Mouse (Mus musculus) neural tube, embryonic 13.5 days (tissue): ENCODE results near the gene Reep1. TPM values are rescaled to one million over a fixed set of nuclear protein-coding genes. Genes with fewer than 3 reads are reported as not detected.
"Not testable (repeated sequence)": the region's sequence is repeated elsewhere in the genome, so short reads cannot be mapped to it uniquely, and the experiment has no call there.

ENCODE experiments used
- ATAC-seq: fragments of 200-750 bp; cut with Nextera tagmentation; 2 replicates; pipeline ENCODE4 v1.8.0; 2017; ENCODE audit warnings: low read depth, mild to moderate bottlenecking, moderate TSS enrichment, moderate library complexity
- H3K27ac ChIP-seq: fragments of 300-500 bp; sonication (generic); replicated peaks from 2 replicates; pipeline ENCODE4 v1.5.1; 2015; ENCODE audit warnings: moderate library complexity, mild to moderate bottlenecking, inconsistent platforms
- H3K27me3 ChIP-seq: fragments of 300-500 bp; sonication (generic); 2 replicates; pipeline ENCODE4 v1.6.1; 2015; ENCODE audit warnings: mild to moderate bottlenecking, inconsistent platforms
- H3K36me3 ChIP-seq: fragments of 300-500 bp; sonication (generic); 2 replicates; pipeline ENCODE4 v1.6.1; 2015; ENCODE audit warnings: mild to moderate bottlenecking, inconsistent platforms
- H3K4me1 ChIP-seq: fragments of 300-500 bp; sonication (generic); replicated peaks from 2 replicates; pipeline ENCODE4 v1.6.1; 2015; ENCODE audit warnings: inconsistent platforms
- H3K4me2 ChIP-seq: fragments of 300-500 bp; sonication (generic); 2 replicates; pipeline ENCODE4 v1.6.1; 2015; ENCODE audit warnings: inconsistent platforms, mild to moderate bottlenecking, moderate library complexity
- H3K4me3 ChIP-seq: fragments of 300-500 bp; sonication (generic); 2 replicates; pipeline ENCODE4 v1.5.1; 2015; ENCODE audit warnings: mild to moderate bottlenecking, inconsistent platforms
- H3K9ac ChIP-seq: fragments of 300-500 bp; sonication (generic); 2 replicates; pipeline ENCODE4 v1.6.1; 2015; ENCODE audit warnings: moderate library complexity, mild to moderate bottlenecking, inconsistent platforms
- H3K9me3 ChIP-seq: fragments of 300-500 bp; sonication (generic); 2 replicates; pipeline ENCODE4 v1.6.1; 2016; ENCODE audit warnings: inconsistent platforms
- WGBS: fragments of 180-500 bp; shearing (Covaris S2); methylation state at CpG from one replicate; pipeline ENCODE4 v1.1.7; 2015; 5-methylcytosine and 5-hydroxymethylcytosine counted together
- polyA plus RNA-seq: library from polyadenylated mRNA; unstranded; fragments of >200 nt; fragmentation: Nextera tagmentation; extraction: Ambion mirVana; gene quantifications from 2 replicates; pipeline ENCODE4 v1.2.1, GENCODE M21; 2015

The Reep1 gene
- polyA plus RNA-seq, 1 experiment from 2014 or later: 248 TPM

DNA sequence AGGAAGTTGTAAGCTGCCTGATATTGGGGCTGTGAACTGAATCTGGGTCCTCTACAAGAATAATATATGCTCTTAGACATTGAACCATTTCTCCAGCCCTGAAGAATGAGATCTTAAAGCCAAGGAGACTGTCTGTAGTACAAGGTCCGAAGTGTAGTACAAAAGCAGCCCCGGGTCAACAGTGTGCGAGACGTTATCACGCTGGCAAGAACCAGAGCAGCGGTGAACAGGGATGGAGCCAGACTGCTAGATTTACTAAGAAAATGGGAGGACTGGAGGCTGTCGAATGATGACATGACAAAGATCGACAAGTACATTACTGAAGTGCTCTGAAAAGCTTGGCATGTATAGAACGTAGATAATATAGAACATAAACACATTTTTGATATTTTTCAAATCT, 122.4 kb downstream of the Reep1 start:
- Histone ChIP-seq H3K4me3 (no peak overlapping the region), H3K27ac (no peak overlapping the region), H3K4me2 (no peak overlapping the region), H3K9me3 (no peaks in the 10 kb centered on the region), H3K27me3 (no peaks in the 10 kb centered on the region; the same call in none of the 2 replicates), H3K4me1 (peaks cover 21% of the 10 kb centered on the region), H3K9ac (no peak overlapping the region), H3K36me3 (peaks cover 5% of the 10 kb centered on the region; the same call in 1 of the 2 replicates)
- no peak for ATAC-seq
- WGBS: 90% methylated on average over 9 of the region's 9 CpGs

- under 1% methylated on average over 64 of the region's 64 CpGs for WGBS
- Histone ChIP-seq H3K27ac (peak within 1 kb of the TSS; percentile 94), H3K36me3 (peaks cover 15% of the 10 kb centered on the region), H3K9ac (peak within 1 kb of the TSS; percentile 91), H3K4me3 (peak within 1 kb of the TSS; percentile 98), H3K4me2 (peak within 1 kb of the TSS; percentile 71), H3K27me3 (no peaks in the 10 kb centered on the region; the same call in none of the 2 replicates), H3K9me3 (no peaks in the 10 kb centered on the region), H3K4me1 (peaks cover 21% of the 10 kb centered on the region)
- ATAC-seq: peak; percentile 100
These were observed 123.6 kb downstream of the Reep1 start, which contains the start of gene Immt for GRCm38 (mm10) chr6:71830690-71831580. TSS of gene Immt (plus strand) at chr6:71831331.

DNA sequence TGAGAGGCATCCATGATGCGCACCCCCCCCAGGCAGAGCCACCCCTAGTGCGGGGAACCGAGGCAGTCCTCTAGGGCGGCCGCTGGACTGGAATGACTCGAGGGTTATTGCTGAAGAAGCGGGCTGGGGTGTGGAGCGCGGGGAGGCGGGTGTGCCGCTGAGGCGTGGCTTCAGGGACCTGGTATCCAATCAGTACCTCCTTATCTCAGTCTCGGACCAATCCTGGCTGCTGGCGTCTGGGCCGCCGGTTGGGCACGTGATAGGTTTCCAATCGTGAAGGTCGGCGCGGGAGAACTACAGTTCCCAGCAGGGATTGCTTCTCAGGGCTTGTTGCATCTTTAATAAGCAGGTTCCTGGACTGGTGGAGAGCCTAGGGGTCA, 124.2 kb downstream of the Reep1 start:
- H3K4me2 ChIP-seq: peak overlapping the region; percentile 71
- peak; percentile 100 for ATAC-seq
- peak overlapping the region; percentile 94 for H3K27ac ChIP-seq
- peak overlapping the region; percentile 98 for H3K4me3 ChIP-seq
- H3K4me1 ChIP-seq: peaks cover 21% of the 10 kb centered on the region
- 0% methylated on average over 21 of the region's 21 CpGs for WGBS
- no peaks in the 10 kb centered on the region for H3K9me3 ChIP-seq
- peak overlapping the region; percentile 91 for H3K9ac ChIP-seq
- H3K27me3 ChIP-seq: no peaks in the 10 kb centered on the region; the same call in none of the 2 replicates
- H3K36me3 ChIP-seq: peaks cover 21% of the 10 kb centered on the region

GRCm38 (mm10) chr6:71836811-71837210, 129.4 kb downstream of the Reep1 start:
- peaks cover 21% of the 10 kb centered on the region for H3K36me3 ChIP-seq
- H3K27ac ChIP-seq: no peak overlapping the region
- H3K4me2 ChIP-seq: no peak overlapping the region
- no peaks in the 10 kb centered on the region for H3K27me3 ChIP-seq
- no peaks in the 10 kb centered on the region for H3K9me3 ChIP-seq
- H3K4me1 ChIP-seq: peaks cover 16% of the 10 kb centered on the region
- H3K4me3 ChIP-seq: no peak overlapping the region
- no peak for ATAC-seq
- WGBS: 84% methylated on average over 2 of the region's 2 CpGs
- H3K9ac ChIP-seq: no peak overlapping the region

DNA sequence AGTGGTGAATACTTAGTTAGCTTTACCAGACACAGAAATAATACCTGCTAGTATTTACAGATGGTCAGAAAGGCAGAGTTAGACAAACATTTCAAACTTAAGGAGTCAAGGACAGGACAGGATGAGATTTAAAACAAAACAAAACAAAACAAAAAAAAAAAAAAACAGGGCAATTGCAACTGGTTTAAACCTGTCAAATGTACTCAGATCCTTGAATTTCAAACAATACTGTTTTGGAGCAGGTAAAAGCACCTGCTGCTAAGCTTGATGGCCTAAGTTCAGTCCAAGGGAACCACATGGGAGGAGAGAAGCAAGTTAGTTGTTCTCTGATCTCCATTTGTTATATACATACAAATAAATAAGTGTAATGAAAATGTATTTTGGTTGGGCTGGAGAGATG, 132.5 kb downstream of the Reep1 start:
- Histone ChIP-seq H3K36me3 (peaks cover 15% of the 10 kb centered on the region), H3K4me3 (no peak overlapping the region), H3K4me2 (no peak overlapping the region), H3K9me3 (no peaks in the 10 kb centered on the region), H3K27me3 (no peaks in the 10 kb centered on the region), H3K4me1 (no peaks in the 10 kb centered on the region; the same call in 1 of the 2 replicates), H3K27ac (no peak overlapping the region), H3K9ac (no peak overlapping the region)
- ATAC-seq: no peak

- WGBS: 94% methylated on average over 1 of the region's 1 CpGs
- no peak overlapping the region for H3K9ac ChIP-seq
- no peaks in the 10 kb centered on the region; the same call in 1 of the 2 replicates for H3K4me1 ChIP-seq
- ATAC-seq: no peak
- no peak overlapping the region for H3K27ac ChIP-seq
- no peak overlapping the region for H3K4me2 ChIP-seq
- H3K27me3 ChIP-seq: no peaks in the 10 kb centered on the region
- no peak overlapping the region for H3K4me3 ChIP-seq
- H3K36me3 ChIP-seq: peaks cover 13% of the 10 kb centered on the region
- H3K9me3 ChIP-seq: no peaks in the 10 kb centered on the region
These were observed 133.4 kb downstream of the Reep1 start for GRCm38 (mm10) chr6:71840597-71841290.

DNA sequence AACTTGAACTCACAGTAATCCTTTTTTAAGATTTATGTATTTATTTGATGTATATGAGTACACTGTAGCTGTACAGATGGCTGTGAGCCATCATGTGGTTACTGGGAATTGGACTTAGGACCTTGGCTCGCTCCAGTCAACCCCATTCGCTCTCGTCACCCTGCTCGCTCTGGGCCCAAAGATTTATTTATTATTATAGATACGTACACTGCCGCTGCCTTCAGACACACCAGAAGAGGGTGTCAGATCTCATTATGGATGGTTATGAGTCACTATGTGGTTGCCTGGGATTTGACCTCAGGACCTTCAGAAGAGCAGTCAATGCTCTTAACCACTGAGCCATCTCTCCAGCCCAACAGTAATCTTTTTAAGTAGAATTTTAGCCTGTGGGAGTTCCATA, 139.5 kb downstream of the Reep1 start:
- 90% methylated on average over 6 of the region's 6 CpGs for WGBS

More for the DNA sequence above, 139.5 kb downstream of the Reep1 start:
- H3K9me3 ChIP-seq, H3K4me1 ChIP-seq, H3K4me3 ChIP-seq, H3K27me3 ChIP-seq, H3K4me2 ChIP-seq, ATAC-seq, H3K9ac ChIP-seq, H3K27ac ChIP-seq: not testable (repeated sequence)
- peaks cover 40% of the 10 kb centered on the region for H3K36me3 ChIP-seq

Other genes with a start within 250 kb of the Reep1 start
- gene Rnf103, start 213.7 kb upstream of the Reep1 start, polyA plus RNA-seq: 24.3 and 26.7 TPM in 2 replicates
- 59.3 and 60.4 TPM in 2 replicates for gene Chmp3, start 163.8 kb upstream of the Reep1 start, polyA plus RNA-seq
- gene Kdm3a, start 74.6 kb upstream of the Reep1 start, polyA plus RNA-seq: 49.6 and 51.7 TPM in 2 replicates
- 44.9 and 47.9 TPM in 2 replicates for gene Mrpl35, start 119.4 kb downstream of the Reep1 start, polyA plus RNA-seq
- gene Immt, start 123.8 kb downstream of the Reep1 start, polyA plus RNA-seq: 153 and 160 TPM in 2 replicates
- 81.9 and 84.4 TPM in 2 replicates for gene Ptcd3, start 201.2 kb downstream of the Reep1 start, polyA plus RNA-seq
- 18.5 and 19.4 TPM in 2 replicates for gene Polr1a, start 201.5 kb downstream of the Reep1 start, polyA plus RNA-seq